Mouse (Mus musculus) kidney, postnatal 4 days (tissue): ENCODE results near the gene Ipo9.

Experiments
- DNase-seq, 2 experiments: peaks; one replicate each; pipeline ENCODE4 v3.0.0; 2021; ENCODE audit warnings: mixed read lengths in 2 of 2

Gene Ipo9

DNA sequence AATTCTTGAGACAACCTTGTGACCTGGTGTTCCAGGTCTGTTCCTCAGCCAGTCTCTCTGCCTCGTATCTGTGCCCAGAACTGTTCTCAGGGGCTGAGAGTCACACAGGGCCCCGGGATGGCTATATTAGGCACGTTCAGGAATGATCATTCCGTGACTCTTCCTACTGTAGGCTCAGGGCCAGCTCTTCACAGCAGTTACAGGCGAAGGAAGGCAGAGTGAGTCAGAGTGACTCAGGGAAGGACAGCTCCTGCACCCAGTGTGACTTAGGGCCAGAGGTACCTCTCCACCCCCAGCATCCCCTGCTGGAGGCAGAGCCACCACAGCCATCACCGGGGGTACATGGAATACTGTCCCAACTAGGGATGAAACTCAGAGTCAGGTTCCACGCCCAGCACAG lies 63.3 kb downstream of the Ipo9 start:
- DNase-seq, result no peak

DNA sequence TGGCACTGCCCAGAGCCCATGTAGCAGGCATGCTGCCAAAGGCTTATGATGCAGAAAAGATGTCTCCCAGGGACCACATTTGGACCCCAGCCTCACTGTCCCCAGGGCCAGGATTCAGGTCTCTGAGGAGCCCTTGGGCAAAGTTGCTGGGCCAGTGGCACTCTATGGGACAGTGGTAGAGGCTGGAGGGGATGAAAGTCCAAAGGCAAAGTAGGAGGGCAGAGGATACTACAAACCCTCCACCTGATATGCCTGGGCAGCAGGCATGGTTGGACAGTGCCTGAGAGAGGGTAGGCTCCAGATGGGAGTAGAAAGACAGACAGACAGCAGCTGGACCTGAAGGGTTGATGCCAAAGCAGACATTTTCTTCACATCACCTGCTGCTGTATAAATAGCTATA lies 63.9 kb downstream of the Ipo9 start:
- DNase-seq, result no peak

GRCm38 (mm10) chr1:135363446-135363845 lies 66.9 kb downstream of the Ipo9 start:
- no peak for DNase-seq

DNA sequence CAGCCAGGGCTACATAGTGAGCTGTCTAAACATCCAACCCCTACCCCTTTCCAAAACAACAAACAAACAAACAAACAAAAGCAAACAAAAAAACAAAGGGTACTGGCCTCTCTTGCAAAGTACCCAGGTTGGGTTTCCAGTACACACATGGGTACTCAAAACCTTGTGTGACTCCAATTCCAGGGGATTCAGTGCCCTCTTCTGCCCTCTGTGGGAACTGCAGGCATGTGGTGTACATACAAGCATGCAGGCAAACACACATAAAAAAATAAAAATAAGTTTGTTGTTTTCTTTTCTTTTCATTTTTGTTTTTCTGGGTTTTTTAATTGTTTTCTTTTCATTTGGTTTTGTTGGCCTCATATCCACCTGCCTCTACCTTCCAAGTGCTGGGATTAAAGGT lies 68.2 kb downstream of the Ipo9 start:
- no peak for DNase-seq

DNA sequence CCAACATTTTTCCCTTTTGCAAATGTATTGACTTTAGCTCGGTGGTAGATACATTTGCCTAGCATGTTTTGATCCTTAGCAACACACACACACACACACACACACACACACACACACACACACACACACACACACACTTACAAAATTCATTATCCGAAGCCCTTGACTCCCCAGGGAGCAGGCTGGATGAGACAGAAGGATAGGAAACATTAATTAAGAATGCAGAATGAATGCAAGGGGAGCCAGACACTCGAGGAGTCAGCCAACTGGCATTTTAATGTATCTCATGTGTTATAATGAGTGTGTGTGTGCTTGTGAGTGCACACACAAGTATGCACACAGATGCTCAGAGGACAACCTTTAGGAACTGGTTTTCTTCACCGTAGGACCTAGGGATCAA lies 68.8 kb downstream of the Ipo9 start:
- DNase-seq, result no peak

DNA sequence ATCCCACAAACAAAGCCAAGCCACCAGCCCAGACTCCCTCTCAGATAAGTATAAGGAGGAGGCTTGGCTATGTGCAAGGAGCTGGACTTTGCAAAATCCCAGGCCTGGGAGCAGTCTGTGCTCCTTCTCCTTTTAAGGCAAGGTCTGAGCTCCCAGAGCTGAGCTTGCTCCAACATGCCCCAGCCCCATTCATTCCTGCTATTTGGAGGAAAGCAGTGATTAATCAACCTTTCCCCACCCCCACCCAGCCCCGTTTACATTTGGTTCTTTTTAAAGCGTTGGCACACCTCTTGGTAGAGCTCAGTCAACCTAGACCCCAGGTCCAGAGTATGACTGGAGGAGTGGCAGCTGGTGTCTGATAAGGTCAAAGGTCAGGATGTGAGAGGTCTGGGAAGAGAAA lies 71.2 kb downstream of the Ipo9 start:
- peak in 1 of 2 experiments; percentile 37 for DNase-seq

DNA sequence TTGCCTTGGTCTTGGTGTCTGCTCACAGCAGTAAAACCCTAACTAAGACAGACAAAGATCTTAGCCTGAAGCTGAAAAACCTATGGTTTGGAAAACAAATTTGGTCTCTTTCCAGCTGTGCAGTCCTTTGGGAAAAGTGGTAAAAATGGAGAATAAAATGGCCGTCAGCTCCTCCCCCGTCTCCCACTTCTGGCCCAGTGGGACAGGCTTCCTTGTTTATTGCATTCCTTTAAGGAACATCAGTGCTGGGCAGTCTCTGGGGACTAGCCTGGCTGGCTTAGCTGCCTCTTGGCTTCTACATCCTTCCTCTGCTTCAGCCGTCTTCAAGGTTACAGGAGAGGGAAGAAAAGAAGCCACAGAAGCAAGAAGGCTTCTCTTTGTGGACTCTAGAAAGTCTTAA lies 78.3 kb downstream of the Ipo9 start:
- peak in 1 of 2 experiments; percentile 36 for DNase-seq

DNA sequence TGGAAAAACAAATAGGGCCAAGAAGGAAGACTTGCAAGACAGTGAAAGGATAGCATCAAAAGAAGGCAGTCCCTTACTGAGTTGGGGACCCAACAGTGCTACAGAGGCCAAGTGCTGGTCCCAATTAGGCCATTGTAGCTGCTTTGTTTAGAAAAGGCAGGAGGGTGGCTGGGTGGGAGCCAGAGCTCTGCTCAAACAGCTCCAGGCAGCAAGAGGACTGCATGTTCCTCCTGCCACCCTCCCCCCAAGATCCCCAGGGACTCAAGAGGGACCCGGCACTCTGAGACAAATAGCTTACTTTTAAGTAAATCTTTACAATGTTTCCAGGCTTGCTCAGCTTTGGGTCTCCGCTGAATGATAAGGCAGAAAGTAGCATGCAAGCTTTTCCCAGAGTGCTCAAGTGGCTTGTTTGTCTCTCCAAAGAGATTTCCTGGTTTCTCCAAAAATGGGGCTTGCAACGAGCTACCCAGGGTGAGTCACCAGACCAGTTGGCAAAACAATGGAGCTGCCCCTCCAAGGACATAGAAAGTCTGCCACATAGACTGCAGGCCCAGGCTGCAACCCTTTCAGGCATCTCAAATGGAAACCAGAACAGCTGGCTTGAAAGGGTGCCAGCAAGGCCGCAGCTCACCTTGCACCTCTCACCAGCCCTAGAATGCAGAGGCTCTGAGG lies 82.7 kb downstream of the Ipo9 start:
- DNase-seq, result no peak

DNA sequence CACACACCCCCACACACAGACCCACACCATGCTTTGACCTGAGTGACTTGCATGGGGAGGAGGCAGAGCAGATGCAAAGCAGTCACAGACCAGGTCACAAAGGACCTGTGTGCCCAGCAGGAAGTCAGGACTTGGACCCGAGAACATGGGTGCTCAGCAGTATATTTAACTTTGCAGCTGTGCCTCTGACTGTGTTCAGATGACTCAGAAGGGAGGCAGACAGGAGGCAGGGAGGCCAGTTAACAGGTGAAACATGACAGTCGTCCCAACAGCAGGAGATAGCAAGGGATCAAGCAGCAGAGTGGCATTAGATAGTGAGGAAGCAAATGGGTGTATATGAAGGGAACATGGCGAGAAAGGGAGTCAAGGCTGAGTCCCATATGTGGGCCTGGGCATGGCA lies 83.4 kb downstream of the Ipo9 start:
- no peak for DNase-seq

GRCm38 (mm10) chr1:135344026-135344425 lies 86.3 kb downstream of the Ipo9 start:
- DNase-seq, result no peak

DNA sequence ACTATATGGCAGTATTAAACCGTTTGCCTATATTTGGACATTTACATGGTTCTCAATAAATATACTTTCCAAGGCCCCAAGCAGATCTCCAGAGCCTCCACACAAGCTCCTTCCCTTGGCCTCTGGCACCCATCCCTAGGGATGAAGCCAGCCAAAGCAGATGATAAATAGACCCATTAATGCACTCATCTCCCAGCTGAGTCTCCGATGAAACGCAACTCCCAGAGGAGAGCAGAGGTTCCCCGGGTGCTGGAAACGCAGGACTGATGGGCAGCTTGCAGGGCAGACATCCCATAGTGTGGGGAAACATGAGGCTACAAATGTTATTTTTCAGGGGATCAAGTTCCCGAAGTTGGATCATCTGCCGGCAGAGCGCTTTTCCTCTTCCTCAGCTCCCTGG lies 88.4 kb downstream of the Ipo9 start:
- DNase-seq, result peak; percentile 11 to 40
